Mouse (Mus musculus): ENCODE results near the gene Tmem135. TPM values are rescaled to one million over a fixed set of nuclear protein-coding genes. Genes with fewer than 3 reads are reported as not detected.

Gene Tmem135
- polyA plus RNA-seq, 1 experiment, result 13.1 TPM

GRCm38 (mm10) chr7:89395399-89395798, 8.6 kb downstream of the Tmem135 start:
- no peak overlapping the region for H3ac ChIP-seq (ENCODE audit: control insufficient read depth, insufficient read length)
- TF ChIP-seq POLR2A (IDR thresholded peaks at IDR 0.05; ENCODE audit: insufficient read length, low read depth) (no peak), SRF (IDR thresholded peaks at IDR 0.05; ENCODE audit: control insufficient read depth, insufficient read length, low read depth) (no peak), REST (IDR thresholded peaks at IDR 0.05; ENCODE audit: insufficient read depth, insufficient read length) (no peak), TCF12 (IDR thresholded peaks at IDR 0.05; ENCODE audit: insufficient read depth, poor library complexity, severe bottlenecking) (no peak), MYOG (IDR thresholded peaks at IDR 0.05; ENCODE audit: control insufficient read depth in 1 of 3, insufficient read depth in 1 of 3, insufficient read length in 2 of 3, low read depth in 2 of 3) (no peak), USF1 (IDR thresholded peaks at IDR 0.05; ENCODE audit: low read depth) (no peak)
- H3K27me3 ChIP-seq (ENCODE audit: control insufficient read depth, insufficient read depth, insufficient read length), result no peaks in the 10 kb centered on the region
- no peaks in the 10 kb centered on the region for H3K36me3 ChIP-seq (ENCODE audit: control insufficient read depth, insufficient read depth)
- no peak overlapping the region for H3K4me3 ChIP-seq
- H3K79me2 ChIP-seq (ENCODE audit: control insufficient read depth, insufficient read depth), result no peaks in the 10 kb centered on the region
- H3K4me2 ChIP-seq (ENCODE audit: low read depth), result no peak overlapping the region

DNA sequence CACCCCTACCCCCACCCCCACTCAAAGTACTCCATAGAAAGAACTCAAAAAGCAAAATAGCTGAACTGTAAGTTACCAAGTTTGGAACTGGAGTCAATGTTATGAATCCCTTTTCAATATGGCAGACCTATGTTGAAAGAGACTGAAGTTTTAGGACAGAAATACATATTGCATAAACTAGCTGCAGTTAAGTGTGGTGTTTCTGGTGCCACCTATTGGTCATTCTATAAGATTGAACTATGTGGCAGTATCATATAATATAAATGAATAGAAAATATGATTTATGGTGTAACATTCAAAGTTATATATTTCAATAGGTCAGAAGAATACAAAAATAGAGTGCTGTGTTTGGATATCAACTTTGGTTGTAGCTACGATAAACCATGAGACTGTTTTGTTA, 11.2 kb downstream of the Tmem135 start:
- TF ChIP-seq POLR2A (IDR thresholded peaks at IDR 0.05; ENCODE audit: insufficient read length, low read depth), result no peak
- no peak for TF ChIP-seq TCF3 (IDR thresholded peaks at IDR 0.05; ENCODE audit: insufficient read length, low read depth)
- Histone ChIP-seq H3K4me3 (no peak overlapping the region), H3K4me2 (ENCODE audit: low read depth) (no peak overlapping the region), H3K27me3 (ENCODE audit: control insufficient read depth, insufficient read depth, insufficient read length) (no peaks in the 10 kb centered on the region), H3K36me3 (ENCODE audit: control insufficient read depth, insufficient read depth) (no peaks in the 10 kb centered on the region), H3K79me2 (ENCODE audit: control insufficient read depth, insufficient read depth) (no peaks in the 10 kb centered on the region), H3ac (ENCODE audit: control insufficient read depth, insufficient read length) (no peak overlapping the region)

DNA sequence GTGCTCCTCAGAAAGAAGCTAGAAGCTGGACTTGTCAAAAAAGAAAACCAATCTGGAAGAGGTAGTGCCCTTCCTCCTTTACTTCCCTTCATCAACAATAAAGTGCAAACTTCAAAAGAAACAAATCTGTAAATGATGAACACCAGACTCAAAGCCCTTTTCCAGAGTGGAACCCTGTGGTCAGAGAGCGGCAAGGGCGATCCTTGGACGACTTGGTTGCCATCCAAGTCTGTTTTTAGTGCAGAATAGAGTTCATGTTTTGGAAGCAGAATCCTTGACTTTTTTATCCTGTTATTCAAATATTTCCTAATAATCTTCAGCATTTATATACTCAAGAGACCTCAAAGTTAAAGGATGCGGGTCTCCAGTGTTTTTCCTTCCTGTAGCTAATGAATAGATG, 11.6 kb downstream of the Tmem135 start:
- Histone ChIP-seq H3K4me3 (no peak overlapping the region), H3K36me3 (ENCODE audit: control insufficient read depth, insufficient read depth) (no peaks in the 10 kb centered on the region), H3K27me3 (ENCODE audit: control insufficient read depth, insufficient read depth, insufficient read length) (no peaks in the 10 kb centered on the region), H3K4me2 (ENCODE audit: low read depth) (no peak overlapping the region), H3ac (ENCODE audit: control insufficient read depth, insufficient read length) (no peak overlapping the region), H3K79me2 (ENCODE audit: control insufficient read depth, insufficient read depth) (no peaks in the 10 kb centered on the region)
- no peak for TF ChIP-seq MAX (IDR thresholded peaks at IDR 0.05; ENCODE audit: low read depth)
- no peak for TF ChIP-seq E2F4 (IDR thresholded peaks at IDR 0.05; ENCODE audit: insufficient read depth)
- no peak for TF ChIP-seq POLR2A (IDR thresholded peaks at IDR 0.05; ENCODE audit: insufficient read length, low read depth)
- TF ChIP-seq POLR2AphosphoS2 (IDR thresholded peaks at IDR 0.05; ENCODE audit: insufficient read length, low read depth), result no peak
- TF ChIP-seq TCF3 (IDR thresholded peaks at IDR 0.05; ENCODE audit: insufficient read length, low read depth), result no peak
- no peak for TF ChIP-seq TCF12 (IDR thresholded peaks at IDR 0.05; ENCODE audit: insufficient read depth, poor library complexity, severe bottlenecking)
- no peak for TF ChIP-seq MYOD1 (IDR thresholded peaks at IDR 0.05; ENCODE audit: control insufficient read depth in 1 of 3, insufficient read length in 2 of 3, low read depth in 2 of 3)
- no peak for TF ChIP-seq REST (IDR thresholded peaks at IDR 0.05; ENCODE audit: insufficient read depth, insufficient read length)
- TF ChIP-seq CEBPB (IDR thresholded peaks at IDR 0.05; ENCODE audit: insufficient read depth, poor library complexity, severe bottlenecking), result no peak
- TF ChIP-seq MYOG (IDR thresholded peaks at IDR 0.05; ENCODE audit: control insufficient read depth in 1 of 3, insufficient read depth in 1 of 3, insufficient read length in 2 of 3, low read depth in 2 of 3), result no peak
- no peak for TF ChIP-seq SRF (IDR thresholded peaks at IDR 0.05; ENCODE audit: control insufficient read depth, insufficient read length, low read depth)
- TF ChIP-seq USF1 (IDR thresholded peaks at IDR 0.05; ENCODE audit: low read depth), result no peak

- no peak overlapping the region for H3K4me3 ChIP-seq
- H3K79me2 ChIP-seq (ENCODE audit: control insufficient read depth, insufficient read depth), result no peaks in the 10 kb centered on the region
- no peak overlapping the region for H3K4me2 ChIP-seq (ENCODE audit: low read depth)
- no peaks in the 10 kb centered on the region for H3K27me3 ChIP-seq (ENCODE audit: control insufficient read depth, insufficient read depth, insufficient read length)
- H3K36me3 ChIP-seq (ENCODE audit: control insufficient read depth, insufficient read depth), result no peaks in the 10 kb centered on the region
- no peak overlapping the region for H3ac ChIP-seq (ENCODE audit: control insufficient read depth, insufficient read length)
- TF ChIP-seq TCF12 (IDR thresholded peaks at IDR 0.05; ENCODE audit: insufficient read depth, poor library complexity, severe bottlenecking) (no peak), E2F4 (IDR thresholded peaks at IDR 0.05; ENCODE audit: insufficient read depth) (no peak), REST (IDR thresholded peaks at IDR 0.05; ENCODE audit: insufficient read depth, insufficient read length) (no peak), TCF3 (IDR thresholded peaks at IDR 0.05; ENCODE audit: insufficient read length, low read depth) (no peak), SRF (IDR thresholded peaks at IDR 0.05; ENCODE audit: control insufficient read depth, insufficient read length, low read depth) (no peak), POLR2A (IDR thresholded peaks at IDR 0.05; ENCODE audit: insufficient read length, low read depth) (no peak), CEBPB (IDR thresholded peaks at IDR 0.05; ENCODE audit: insufficient read depth, poor library complexity, severe bottlenecking) (no peak), MYOD1 (IDR thresholded peaks at IDR 0.05; ENCODE audit: control insufficient read depth in 1 of 3, insufficient read length in 2 of 3, low read depth in 2 of 3) (no peak), MYOG (IDR thresholded peaks at IDR 0.05; ENCODE audit: control insufficient read depth in 1 of 3, insufficient read depth in 1 of 3, insufficient read length in 2 of 3, low read depth in 2 of 3) (no peak), USF1 (IDR thresholded peaks at IDR 0.05; ENCODE audit: low read depth) (no peak), POLR2AphosphoS2 (IDR thresholded peaks at IDR 0.05; ENCODE audit: insufficient read length, low read depth) (no peak), MAX (IDR thresholded peaks at IDR 0.05; ENCODE audit: low read depth) (no peak)
Observed at GRCm38 (mm10) chr7:89391831-89392230, 12.2 kb downstream of the Tmem135 start.

DNA sequence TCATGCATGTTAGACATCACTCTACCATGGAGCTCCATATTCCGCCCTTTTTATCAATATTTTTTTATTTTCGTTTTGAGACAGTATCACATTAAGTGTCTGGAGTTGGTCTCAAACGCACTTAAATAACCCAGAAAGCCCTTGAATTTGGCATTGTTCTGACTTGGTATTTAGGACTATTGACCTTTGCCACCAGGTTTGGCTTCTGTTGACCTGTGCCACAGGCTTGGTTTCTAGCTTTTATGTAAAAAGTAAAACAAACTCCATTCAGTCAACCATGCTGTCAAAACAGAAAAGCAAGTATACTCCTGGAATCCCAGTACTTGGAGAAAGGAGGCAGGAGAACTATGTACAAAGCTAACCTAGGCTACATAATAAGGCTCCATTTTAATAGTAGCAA, 12.7 kb downstream of the Tmem135 start:
- no peaks in the 10 kb centered on the region for H3K79me2 ChIP-seq (ENCODE audit: control insufficient read depth, insufficient read depth)
- no peaks in the 10 kb centered on the region for H3K27me3 ChIP-seq (ENCODE audit: control insufficient read depth, insufficient read depth, insufficient read length)
- no peak overlapping the region for H3K4me3 ChIP-seq
- H3K4me2 ChIP-seq (ENCODE audit: low read depth), result no peak overlapping the region
- no peak overlapping the region for H3ac ChIP-seq (ENCODE audit: control insufficient read depth, insufficient read length)
- TF ChIP-seq MYOD1 (IDR thresholded peaks at IDR 0.05; ENCODE audit: control insufficient read depth in 1 of 3, insufficient read length in 2 of 3, low read depth in 2 of 3), result no peak
- no peaks in the 10 kb centered on the region for H3K36me3 ChIP-seq (ENCODE audit: control insufficient read depth, insufficient read depth)
